Mouse (Mus musculus) cortical plate, adult 2 months (tissue): ENCODE data around the gene Erbb4. TPM values are rescaled to one million over a fixed set of nuclear protein-coding genes. Genes with fewer than 3 reads are reported as not detected.

Experiments used
- H3K27ac ChIP-seq: fragments of 200-500 bp; 2 replicates; pipeline ENCODE4 v1.5.1; 2012; ENCODE audit warnings: low read length, control low read depth, inconsistent platforms; ENCODE audit not compliant: insufficient read depth
- H3K4me1 ChIP-seq: fragments of 200-500 bp; 2 replicates; pipeline ENCODE4 v1.6.1; 2011; ENCODE audit warnings: low read length; ENCODE audit not compliant: control insufficient read depth, insufficient read depth
- H3K4me3 ChIP-seq: fragments of 200-500 bp; 2 replicates; pipeline ENCODE4 v1.5.1; 2011; ENCODE audit warnings: mild to moderate bottlenecking, low read length, control low read depth; ENCODE audit not compliant: insufficient read depth
- CTCF ChIP-seq: fragments of 200-500 bp; IDR thresholded peaks from 2 replicates; pipeline ENCODE4 v1.5.1; 2011; ENCODE audit warnings: mild to moderate bottlenecking, control low read depth, low read length; ENCODE audit not compliant: insufficient read depth; ENCODE audit errors: extremely low read depth
- POLR2A ChIP-seq: fragments of 200-500 bp; IDR thresholded peaks from 2 replicates; pipeline ENCODE4 v1.6.1; 2011; ENCODE audit warnings: mild to moderate bottlenecking, low read length, control low read depth; ENCODE audit not compliant: insufficient read depth; ENCODE audit errors: extremely low read depth
- polyA plus RNA-seq: library from polyadenylated mRNA; depleted of rRNA; stranded (reverse); fragments of >200 nt; gene quantifications from 2 replicates; pipeline ENCODE4 v1.2.3, GENCODE M21; 2012

The Erbb4 gene
- polyA plus RNA-seq, 1 experiment: 11.4 TPM

GRCm38 (mm10) chr1:68666831-68667601, 440.8 kb downstream of the Erbb4 start:
- Histone ChIP-seq H3K27ac (no peak overlapping the region), H3K4me3 (no peak overlapping the region), H3K4me1 (no peaks in the 10 kb centered on the region)
- TF ChIP-seq CTCF (no peak), POLR2A (no peak)

- TF ChIP-seq CTCF (no peak), POLR2A (no peak)
- Histone ChIP-seq H3K27ac (no peak overlapping the region), H3K4me3 (no peak overlapping the region), H3K4me1 (no peaks in the 10 kb centered on the region)
Measured at GRCm38 (mm10) chr1:68590475-68590874, 517.4 kb downstream of the Erbb4 start.

- TF ChIP-seq CTCF (no peak), POLR2A (no peak)
- Histone ChIP-seq H3K4me3 (no peak overlapping the region), H3K4me1 (no peaks in the 10 kb centered on the region), H3K27ac (no peak overlapping the region)
Measured at GRCm38 (mm10) chr1:68573851-68574540, 533.9 kb downstream of the Erbb4 start.

- TF ChIP-seq POLR2A (no peak), CTCF (no peak)
- Histone ChIP-seq H3K4me1 (no peaks in the 10 kb centered on the region), H3K27ac (no peak overlapping the region), H3K4me3 (no peak overlapping the region)
Measured at GRCm38 (mm10) chr1:68570924-68571323, 536.9 kb downstream of the Erbb4 start.

- H3K4me1 ChIP-seq: no peaks in the 10 kb centered on the region
- TF ChIP-seq POLR2A: no peak
- no peak for TF ChIP-seq CTCF
- H3K27ac ChIP-seq: no peak overlapping the region
- H3K4me3 ChIP-seq: no peak overlapping the region
Measured at GRCm38 (mm10) chr1:68542942-68543341, 564.9 kb downstream of the Erbb4 start.

GRCm38 (mm10) chr1:68517820-68518219, 590.0 kb downstream of the Erbb4 start:
- no peak overlapping the region for H3K4me3 ChIP-seq
- TF ChIP-seq POLR2A (no peak), CTCF (no peak)
- no peaks in the 10 kb centered on the region for H3K4me1 ChIP-seq
- H3K27ac ChIP-seq: no peak overlapping the region

- no peaks in the 10 kb centered on the region for H3K4me1 ChIP-seq
- TF ChIP-seq POLR2A (no peak), CTCF (no peak)
Measured at GRCm38 (mm10) chr1:68503873-68504272, 604.0 kb downstream of the Erbb4 start.

GRCm38 (mm10) chr1:68501561-68501960, 606.3 kb downstream of the Erbb4 start:
- TF ChIP-seq CTCF (no peak), POLR2A (no peak)
- H3K4me1 ChIP-seq: no peaks in the 10 kb centered on the region
- H3K4me3 ChIP-seq: no peak overlapping the region
- no peak overlapping the region for H3K27ac ChIP-seq

More at GRCm38 (mm10) chr1:68503873-68504272, 604.0 kb downstream of the Erbb4 start:
- H3K4me3 ChIP-seq: no peak overlapping the region
- no peak overlapping the region for H3K27ac ChIP-seq

- Histone ChIP-seq H3K4me3 (no peak overlapping the region), H3K4me1 (no peaks in the 10 kb centered on the region), H3K27ac (no peak overlapping the region)
- TF ChIP-seq CTCF (no peak), POLR2A (no peak)
Measured at GRCm38 (mm10) chr1:68466390-68466960, 641.4 kb downstream of the Erbb4 start.

GRCm38 (mm10) chr1:68451274-68451673, 656.6 kb downstream of the Erbb4 start:
- Histone ChIP-seq H3K4me1 (no peaks in the 10 kb centered on the region), H3K27ac (no peak overlapping the region), H3K4me3 (no peak overlapping the region)
- TF ChIP-seq CTCF (no peak), POLR2A (no peak)

- no peaks in the 10 kb centered on the region for H3K4me1 ChIP-seq
- H3K4me3 ChIP-seq: no peak overlapping the region
- H3K27ac ChIP-seq: no peak overlapping the region
- no peak for TF ChIP-seq CTCF
- TF ChIP-seq POLR2A: no peak
Measured at GRCm38 (mm10) chr1:68424336-68424983, 683.4 kb downstream of the Erbb4 start.
